13 mouse cellular contexts compared by ENCODE assay signal in genomic region chr13:21142421-21142820, GRCm38 (mm10). TPM values are rescaled to one million over a fixed set of nuclear protein-coding genes. Genes with fewer than 3 reads are reported as not detected.
DNase-seq lines count a peak whose midpoint lies in the region; ATAC-seq and TF ChIP-seq lines count a peak whose summit lies in the region.
"Had no signal": no experiment of that assay in that cellular context is flagged by ENCODE, and none has a peak within 500 bp of the region (broad histone marks: within the 10 kb centered on the region; RNA-seq: fewer than 3 reads in every experiment).

No protein-coding gene starts in this region.

- peak; percentile 13 for DNase-seq in hindbrain, embryonic 10.5 days (ENCODE audit: low spot score)
- DNase-seq in midbrain, embryonic 14.5 days, result peak; percentile 33
- no peak for DNase-seq in midbrain, embryonic 11.5 days (ENCODE audit: low spot score, missing footprints)
- DNase-seq in MEL (ENCODE audit: low read depth, low spot score) (peak; percentile 58), adipocyte (ENCODE audit: low spot score) (no peak)
- DNase-seq in left cerebral cortex, adult 8-10 months (ENCODE audit: low spot score in 2 of 2), result no peak
- DNase-seq: gastrocnemius, postnatal 10 days; heart, postnatal 10 days had no signal

- H3K79me2 ChIP-seq in MEL (ENCODE audit: control insufficient read depth, insufficient read depth, low read length, poor library complexity), result no peaks in the 10 kb centered on the region

- TF ChIP-seq RAD21 in MEL (IDR thresholded peaks at IDR 0.05; ENCODE audit: low read depth, low read length), result peak; percentile 70

- TF ChIP-seq CTCF in MEL (IDR thresholded peaks at IDR 0.05 in 2 of 3, conservative IDR thresholded peaks at IDR 0.05 in 1 of 3; ENCODE audit: control insufficient read depth in 1 of 3, insufficient read depth in 1 of 3, low read depth in 2 of 3, low read length in 3 of 3, poor library complexity in 1 of 3, severe bottlenecking in 1 of 3), result peak; percentile 51 to 66 (median 64)

- no peak overlapping the region for H3K27ac ChIP-seq in hindbrain, embryonic 10.5 days
- no peak overlapping the region for H3K27ac ChIP-seq in hindbrain, embryonic 12.5 days
- H3K27ac ChIP-seq in midbrain, embryonic 14.5 days (replicated peaks; ENCODE audit: low read depth, low read length), result no peak overlapping the region
- H3K27ac ChIP-seq in midbrain, embryonic 11.5 days (ENCODE audit: low read depth, low read length), result no peak overlapping the region
- H3K27ac ChIP-seq in MEL (ENCODE audit: control insufficient read depth, low read depth, low read length), result no peak overlapping the region
- H3K27ac ChIP-seq: limb, embryonic 13.5 days; macrophage had no signal

- ATAC-seq in hindbrain, embryonic 12.5 days (ENCODE audit: low FRiP score), result no peak
- no peak; the same call in 1 of the 2 replicates for ATAC-seq in midbrain, embryonic 14.5 days (ENCODE audit: low FRiP score, low TSS enrichment)
- no peak for ATAC-seq in midbrain, embryonic 11.5 days (ENCODE audit: low FRiP score)
- peak; percentile 17 to 51; a peak in 1 of 4 replicates for ATAC-seq in hematopoietic stem cell, adult 5-6 weeks (replicated peaks in 1 of 2; ENCODE audit: insufficient read depth in 1 of 2, low FRiP score in 2 of 2, low TSS enrichment in 1 of 2, low read depth in 1 of 2, poor library complexity in 2 of 2, severe bottlenecking in 2 of 2)

- H3K4me1 ChIP-seq in hindbrain, embryonic 10.5 days (replicated peaks), result no peaks in the 10 kb centered on the region
- H3K4me1 ChIP-seq in hindbrain, embryonic 12.5 days, result no peaks in the 10 kb centered on the region
- H3K4me1 ChIP-seq in midbrain, embryonic 14.5 days (ENCODE audit: control insufficient read depth, insufficient read depth, low read length), result no peaks in the 10 kb centered on the region
- H3K4me1 ChIP-seq in midbrain, embryonic 11.5 days (ENCODE audit: control insufficient read depth, insufficient read depth, low read length), result no peaks in the 10 kb centered on the region
- no peaks in the 10 kb centered on the region for H3K4me1 ChIP-seq in MEL (ENCODE audit: control insufficient read depth in 1 of 2, insufficient read depth in 2 of 2, low read length in 2 of 2)
- H3K4me1 ChIP-seq: limb, embryonic 13.5 days had no signal

- no peak overlapping the region for H3K4me3 ChIP-seq in hindbrain, embryonic 10.5 days
- no peak overlapping the region for H3K4me3 ChIP-seq in hindbrain, embryonic 12.5 days
- no peak overlapping the region for H3K4me3 ChIP-seq in midbrain, embryonic 14.5 days (replicated peaks; ENCODE audit: low read depth, low read length)
- H3K4me3 ChIP-seq in midbrain, embryonic 11.5 days (ENCODE audit: low read depth, low read length), result no peak overlapping the region
- H3K4me3 ChIP-seq in MEL (ENCODE audit: control insufficient read depth in 1 of 2, insufficient read depth in 1 of 2, low read depth in 2 of 2, low read length in 2 of 2), result no peak overlapping the region
- H3K4me3 ChIP-seq: limb, embryonic 13.5 days had no signal

- TF ChIP-seq EP300 in MEL (IDR thresholded peaks at IDR 0.05; ENCODE audit: low read depth in 1 of 2, low read length in 2 of 2), result no peak

- no peaks in the 10 kb centered on the region for H3K27me3 ChIP-seq in hindbrain, embryonic 10.5 days (ENCODE audit: insufficient read depth, poor library complexity, severe bottlenecking)
- no peaks in the 10 kb centered on the region for H3K27me3 ChIP-seq in hindbrain, embryonic 12.5 days
- no peaks in the 10 kb centered on the region for H3K27me3 ChIP-seq in midbrain, embryonic 14.5 days (ENCODE audit: control insufficient read depth, insufficient read depth, low read length)
- H3K27me3 ChIP-seq in midbrain, embryonic 11.5 days (ENCODE audit: control insufficient read depth, insufficient read depth, low read length), result no peaks in the 10 kb centered on the region
- peaks cover 12 to 21% of the 10 kb centered on the region in 2 experiments for H3K27me3 ChIP-seq in MEL (ENCODE audit: control insufficient read depth in 1 of 2, insufficient read depth in 2 of 2, low read length in 2 of 2)
- H3K27me3 ChIP-seq: limb, embryonic 13.5 days had no signal

- no peaks in the 10 kb centered on the region for H3K36me3 ChIP-seq in hindbrain, embryonic 10.5 days
- H3K36me3 ChIP-seq in hindbrain, embryonic 12.5 days, result no peaks in the 10 kb centered on the region
- no peaks in the 10 kb centered on the region for H3K36me3 ChIP-seq in midbrain, embryonic 14.5 days (ENCODE audit: control insufficient read depth, insufficient read depth, low read length)
- H3K36me3 ChIP-seq in midbrain, embryonic 11.5 days (ENCODE audit: control insufficient read depth, insufficient read depth, low read length), result no peaks in the 10 kb centered on the region
- no peaks in the 10 kb centered on the region for H3K36me3 ChIP-seq in MEL (ENCODE audit: control insufficient read depth in 1 of 2, insufficient read depth in 2 of 2, low read length in 2 of 2)
- H3K36me3 ChIP-seq: limb, embryonic 13.5 days had no signal

- no peaks in the 10 kb centered on the region for H3K9me3 ChIP-seq in hindbrain, embryonic 10.5 days
- H3K9me3 ChIP-seq in hindbrain, embryonic 12.5 days (replicated peaks), result no peaks in the 10 kb centered on the region
- H3K9me3 ChIP-seq in midbrain, embryonic 14.5 days (ENCODE audit: control insufficient read depth, low read length), result no peaks in the 10 kb centered on the region
- H3K9me3 ChIP-seq in midbrain, embryonic 11.5 days (ENCODE audit: control insufficient read depth, low read length), result no peaks in the 10 kb centered on the region
- H3K9me3 ChIP-seq in MEL (replicated peaks; ENCODE audit: insufficient read depth, low read length), result no peaks in the 10 kb centered on the region
- H3K9me3 ChIP-seq: limb, embryonic 13.5 days had no signal

- 48% methylated on average over 8 of the region's 8 CpGs for WGBS in hindbrain, embryonic 10.5 days
- WGBS in hindbrain, embryonic 12.5 days, result 54% methylated on average over 8 of the region's 8 CpGs
- 54% methylated on average over 8 of the region's 8 CpGs for WGBS in midbrain, embryonic 14.5 days
- 50% methylated on average over 8 of the region's 8 CpGs for WGBS in midbrain, embryonic 11.5 days

- no peak for TF ChIP-seq POLR2A in MEL (IDR thresholded peaks at IDR 0.05; ENCODE audit: control insufficient read depth in 1 of 2, insufficient read depth in 1 of 2, low read depth in 1 of 2, low read length in 2 of 2, poor library complexity in 1 of 2)

- no peak overlapping the region for H3K9ac ChIP-seq in hindbrain, embryonic 12.5 days
- H3K9ac ChIP-seq in midbrain, embryonic 14.5 days (replicated peaks; ENCODE audit: low read length), result no peak overlapping the region
- no peak overlapping the region for H3K9ac ChIP-seq in midbrain, embryonic 11.5 days (ENCODE audit: low read length)
- no peak overlapping the region for H3K9ac ChIP-seq in MEL (ENCODE audit: control insufficient read depth, low read depth, low read length, poor library complexity, severe bottlenecking)
- H3K9ac ChIP-seq: limb, embryonic 13.5 days had no signal

- no peak overlapping the region for H3K4me2 ChIP-seq in hindbrain, embryonic 12.5 days (replicated peaks)
- H3K4me2 ChIP-seq in midbrain, embryonic 14.5 days (ENCODE audit: low read length), result no peak overlapping the region
- H3K4me2 ChIP-seq in midbrain, embryonic 11.5 days, result no peak overlapping the region
- H3K4me2 ChIP-seq: limb, embryonic 13.5 days had no signal

RNA-seq across cellular contexts. Expression of gene Olfr1368, which starts 3.2 kb away (rescaled TPM):
- polyA plus RNA-seq in hindbrain, embryonic 10.5 days (2016; fragmentation: Nextera tagmentation; extraction: Ambion mirVana), result not detected in 2 replicates
- polyA plus RNA-seq in hindbrain, embryonic 12.5 days (2016; fragmentation: Nextera tagmentation; extraction: Ambion mirVana), result not detected in 2 replicates
- not detected in 2 replicates for polyA plus RNA-seq in midbrain, embryonic 14.5 days (2014; fragmentation: Nextera tagmentation; extraction: Ambion mirVana)
- not detected in 2 replicates for polyA plus RNA-seq in midbrain, embryonic 11.5 days (2014; fragmentation: Nextera tagmentation; extraction: Ambion mirVana)
- not detected in 2 replicates for total RNA-seq in MEL (2012; rRNA removed)
- polyA plus RNA-seq in MEL (2012; ENCODE audit: insufficient read depth in 1 of 2, insufficient read length in 2 of 2, low read depth in 1 of 2, low replicate concordance in 2 of 2, missing spikeins in 1 of 2), result not detected
- total RNA-seq in hematopoietic stem cell, adult 5-6 weeks (2017), result not detected in 2 replicates
- total RNA-seq in left cerebral cortex, adult 8-10 months (2022), result not detected
- total RNA-seq: gastrocnemius, postnatal 10 days; heart, postnatal 10 days had no signal
- polyA plus RNA-seq: large intestine, adult 2 months; limb, embryonic 13.5 days; macrophage had no signal

RNA-seq across cellular contexts. Expression of gene Olfr263, which starts 13.0 kb away (rescaled TPM):
- polyA plus RNA-seq in hindbrain, embryonic 10.5 days (2016; fragmentation: Nextera tagmentation; extraction: Ambion mirVana), result not detected in 2 replicates
- not detected in 2 replicates for polyA plus RNA-seq in hindbrain, embryonic 12.5 days (2016; fragmentation: Nextera tagmentation; extraction: Ambion mirVana)
- polyA plus RNA-seq in midbrain, embryonic 14.5 days (2014; fragmentation: Nextera tagmentation; extraction: Ambion mirVana), result not detected in 2 replicates
- not detected in 2 replicates for polyA plus RNA-seq in midbrain, embryonic 11.5 days (2014; fragmentation: Nextera tagmentation; extraction: Ambion mirVana)
- not detected in 2 replicates for total RNA-seq in MEL (2012; rRNA removed)
- not detected for polyA plus RNA-seq in MEL (2012; ENCODE audit: insufficient read depth in 1 of 2, insufficient read length in 2 of 2, low read depth in 1 of 2, low replicate concordance in 2 of 2, missing spikeins in 1 of 2)
- total RNA-seq in hematopoietic stem cell, adult 5-6 weeks (2017), result not detected in 2 replicates
- total RNA-seq in left cerebral cortex, adult 8-10 months (2022), result not detected
- total RNA-seq: gastrocnemius, postnatal 10 days; heart, postnatal 10 days had no signal
- polyA plus RNA-seq: large intestine, adult 2 months; limb, embryonic 13.5 days; macrophage had no signal

RNA-seq across cellular contexts. Expression of gene Olfr1369-ps1, which starts 31.1 kb away (rescaled TPM):
- polyA plus RNA-seq in hindbrain, embryonic 10.5 days (2016; fragmentation: Nextera tagmentation; extraction: Ambion mirVana), result 0.08 and 0.10 TPM in 2 replicates
- polyA plus RNA-seq in hindbrain, embryonic 12.5 days (2016; fragmentation: Nextera tagmentation; extraction: Ambion mirVana), result 0.05 TPM in 1 of 2 replicates, not detected in the other
- not detected in 2 replicates for polyA plus RNA-seq in midbrain, embryonic 14.5 days (2014; fragmentation: Nextera tagmentation; extraction: Ambion mirVana)
- 0.04 TPM in 1 of 2 replicates, not detected in the other for polyA plus RNA-seq in midbrain, embryonic 11.5 days (2014; fragmentation: Nextera tagmentation; extraction: Ambion mirVana)
- total RNA-seq in MEL (2012; rRNA removed), result not detected in 2 replicates
- polyA plus RNA-seq in MEL (2012; ENCODE audit: insufficient read depth in 1 of 2, insufficient read length in 2 of 2, low read depth in 1 of 2, low replicate concordance in 2 of 2, missing spikeins in 1 of 2), result under 1 TPM in 1 of 2 experiments, not detected in 1; 0.74 TPM
- 0.06 TPM in 1 of 2 replicates, not detected in the other for total RNA-seq in hematopoietic stem cell, adult 5-6 weeks (2017)
- total RNA-seq in left cerebral cortex, adult 8-10 months (2022), result not detected
- total RNA-seq: gastrocnemius, postnatal 10 days; heart, postnatal 10 days had no signal
- polyA plus RNA-seq: large intestine, adult 2 months; limb, embryonic 13.5 days; macrophage had no signal

RNA-seq across cellular contexts. Expression of gene Trim27, which starts 36.8 kb away (rescaled TPM):
- 157 and 163 TPM in 2 replicates for polyA plus RNA-seq in hindbrain, embryonic 10.5 days (2016; fragmentation: Nextera tagmentation; extraction: Ambion mirVana)
- polyA plus RNA-seq in hindbrain, embryonic 12.5 days (2016; fragmentation: Nextera tagmentation; extraction: Ambion mirVana), result 127 and 130 TPM in 2 replicates
- 78.2 and 84.3 TPM in 2 replicates for polyA plus RNA-seq in midbrain, embryonic 14.5 days (2014; fragmentation: Nextera tagmentation; extraction: Ambion mirVana)
- 136 and 138 TPM in 2 replicates for polyA plus RNA-seq in midbrain, embryonic 11.5 days (2014; fragmentation: Nextera tagmentation; extraction: Ambion mirVana)
- total RNA-seq in MEL (2012; rRNA removed), result 257 and 258 TPM in 2 replicates
- 100 to 1,000 TPM; 311 to 339 TPM for polyA plus RNA-seq in MEL (2012; ENCODE audit: insufficient read depth in 1 of 2, insufficient read length in 2 of 2, low read depth in 1 of 2, low replicate concordance in 2 of 2, missing spikeins in 1 of 2)
- total RNA-seq in hematopoietic stem cell, adult 5-6 weeks (2017), result 150 and 162 TPM in 2 replicates
- total RNA-seq in left cerebral cortex, adult 8-10 months (2022), result 10 to 100 TPM; 34.1 to 39.5 (median 35.3) TPM

Comparison
In these comparisons a context has a peak if more than half of its experiments do, and no peak if none do; other contexts are left out.
1. DNase-seq: peak in hindbrain, embryonic 10.5 days (single experiment), midbrain, embryonic 14.5 days (single experiment) and MEL (single experiment); none in midbrain, embryonic 11.5 days (single experiment), left cerebral cortex, adult 8-10 months (0 of 2) and adipocyte (single experiment).
2. ATAC-seq: peak in hematopoietic stem cell, adult 5-6 weeks (2 of 2); none in hindbrain, embryonic 12.5 days (single experiment), midbrain, embryonic 14.5 days (single experiment) and midbrain, embryonic 11.5 days (single experiment).